Mouse (Mus musculus) ES-CJ7 (cell line): ENCODE data around the gene Synm.

ENCODE experiments used
- DNase-seq: peaks from one replicate; pipeline ENCODE4 v3.0.0; 2011; ENCODE audit warnings: low read depth, low spot score

The Synm gene

GRCm38 (mm10) chr7:67749441-67750239 lies 9.9 kb downstream of the Synm start:
- no peak for DNase-seq

- DNase-seq: no peak
Observed at GRCm38 (mm10) chr7:67747731-67748305, 11.7 kb downstream of the Synm start.

GRCm38 (mm10) chr7:67741706-67742105 lies 17.8 kb downstream of the Synm start:
- DNase-seq: no peak

- no peak for DNase-seq
Observed at GRCm38 (mm10) chr7:67740796-67741195, 18.7 kb downstream of the Synm start.

- DNase-seq: no peak
Observed at GRCm38 (mm10) chr7:67740382-67740781, 19.2 kb downstream of the Synm start.

GRCm38 (mm10) chr7:67732276-67732675 lies 27.3 kb downstream of the Synm start:
- DNase-seq: no peak

GRCm38 (mm10) chr7:67730431-67731110 lies 29.0 kb downstream of the Synm start:
- no peak for DNase-seq

GRCm38 (mm10) chr7:67728809-67729208 lies 30.7 kb downstream of the Synm start:
- DNase-seq: no peak

- DNase-seq: no peak
Observed at GRCm38 (mm10) chr7:67728203-67728602, 31.3 kb downstream of the Synm start.

GRCm38 (mm10) chr7:67725016-67725415 lies 34.5 kb downstream of the Synm start:
- DNase-seq: no peak

- DNase-seq: no peak
Observed at GRCm38 (mm10) chr7:67724536-67724935, 35.0 kb downstream of the Synm start.

GRCm38 (mm10) chr7:67722163-67722562 lies 37.4 kb downstream of the Synm start:
- DNase-seq: peak; percentile 85

GRCm38 (mm10) chr7:67718804-67719203 lies 40.7 kb downstream of the Synm start:
- no peak for DNase-seq

GRCm38 (mm10) chr7:67717520-67717919 lies 42.0 kb downstream of the Synm start:
- DNase-seq: no peak

- no peak for DNase-seq
Observed at GRCm38 (mm10) chr7:67716925-67717324, 42.6 kb downstream of the Synm start.

GRCm38 (mm10) chr7:67716213-67716878 lies 43.2 kb downstream of the Synm start:
- DNase-seq: no peak

- no peak for DNase-seq
Observed at GRCm38 (mm10) chr7:67715176-67715575, 44.4 kb downstream of the Synm start.

GRCm38 (mm10) chr7:67713820-67714510 lies 45.6 kb downstream of the Synm start:
- DNase-seq: no peak

- no peak for DNase-seq
Observed at GRCm38 (mm10) chr7:67710216-67710615, 49.3 kb downstream of the Synm start.

GRCm38 (mm10) chr7:67708160-67708559 lies 51.4 kb downstream of the Synm start:
- DNase-seq: no peak

- no peak for DNase-seq
Observed at GRCm38 (mm10) chr7:67701252-67701914, 58.2 kb downstream of the Synm start.
